Mouse (Mus musculus) neutrophil, adult 5-6 weeks (primary cell): ENCODE measurements around the gene Vps4a. TPM values are rescaled to one million over a fixed set of nuclear protein-coding genes. Genes with fewer than 3 reads are reported as not detected.

Experiments
- total RNA-seq: library from RNA; stranded (forward); fragments of 200-1000 nt; gene quantifications from 2 replicates; pipeline ENCODE4 v1.2.3, GENCODE M21; 2017

Gene Vps4a
- total RNA-seq, 1 experiment from 2014 or later, result 39.0 TPM

Other genes starting within 250 kb of the Vps4a start
- gene Has3, start 161.0 kb upstream of the Vps4a start, total RNA-seq, result 0.23 and 0.49 TPM in 2 replicates
- gene Utp4, start 137.6 kb upstream of the Vps4a start, total RNA-seq, result 13.8 TPM in 2 replicates
- 19.8 and 25.8 TPM in 2 replicates for gene Sntb2, start 95.5 kb upstream of the Vps4a start, total RNA-seq
- 18.9 and 22.1 TPM in 2 replicates for gene Pdf, start 17.4 kb downstream of the Vps4a start, total RNA-seq
- gene Cog8, start 25.5 kb downstream of the Vps4a start, total RNA-seq, result 27.3 and 29.6 TPM in 2 replicates
- gene Nip7, start 25.7 kb downstream of the Vps4a start, total RNA-seq, result 15.5 and 16.4 TPM in 2 replicates
- gene Tmed6, start 34.4 kb downstream of the Vps4a start, total RNA-seq, result not detected in 2 replicates
- gene Terf2, start 65.3 kb downstream of the Vps4a start, total RNA-seq, result 27.8 and 30.0 TPM in 2 replicates
- gene Cyb5b, start 119.4 kb downstream of the Vps4a start, total RNA-seq, result 34.5 and 40.4 TPM in 2 replicates